Mouse (Mus musculus) stomach, embryonic 16.5 days (tissue): ENCODE results near the gene 1700010B08Rik. TPM values are rescaled to one million over a fixed set of nuclear protein-coding genes. Genes with fewer than 3 reads are reported as not detected.

Experiments
- microRNA-seq: library from miRNA; unstranded; fragments of <30 nt; microRNA quantifications from one replicate; pipeline ENCODE4, GENCODE M21; 2016
- polyA plus RNA-seq: library from polyadenylated mRNA; unstranded; fragments of >200 nt; fragmentation: Nextera tagmentation; extraction: Ambion mirVana; gene quantifications from 2 replicates; pipeline ENCODE4 v1.2.1, GENCODE M21; 2015

The 1700010B08Rik gene
- polyA plus RNA-seq, 1 experiment from 2014 or later = not detected

Small RNA genes lying within 50 kb of the gene (microRNA-seq; reads per million reads assigned to microRNA genes)
- not detected for gene Mir6340

Other genes with a start within 250 kb of the 1700010B08Rik start
- not detected in 2 replicates for gene 1700021F07Rik, start 196.8 kb upstream of the 1700010B08Rik start, polyA plus RNA-seq
- gene Ankrd60, start 141.1 kb upstream of the 1700010B08Rik start, polyA plus RNA-seq = not detected in 2 replicates
- 29.3 and 38.9 TPM in 2 replicates for gene Rab22a, start 59.7 kb upstream of the 1700010B08Rik start, polyA plus RNA-seq
- gene Vapb, start 18.1 kb downstream of the 1700010B08Rik start, polyA plus RNA-seq = 19.7 and 20.7 TPM in 2 replicates